Mouse (Mus musculus) lung, postnatal 0 days (tissue): ENCODE data around the gene Gse1.

Source experiments
- CTCF ChIP-seq: IDR thresholded peaks from 2 replicates; pipeline ENCODE4 v1.5.1; 2016; ENCODE audit warnings: antibody characterized with exemption, mild to moderate bottlenecking
- EP300 ChIP-seq: IDR thresholded peaks from 2 replicates; pipeline ENCODE4 v1.6.1; 2016; ENCODE audit warnings: antibody characterized with exemption, mild to moderate bottlenecking, control low read depth

- no peak for TF ChIP-seq CTCF
- TF ChIP-seq EP300 = no peak
Measured at GRCm38 (mm10) chr8:120264388-120264943, 36.2 kb downstream of the Gse1 start.
